In the genomic region with DNA sequence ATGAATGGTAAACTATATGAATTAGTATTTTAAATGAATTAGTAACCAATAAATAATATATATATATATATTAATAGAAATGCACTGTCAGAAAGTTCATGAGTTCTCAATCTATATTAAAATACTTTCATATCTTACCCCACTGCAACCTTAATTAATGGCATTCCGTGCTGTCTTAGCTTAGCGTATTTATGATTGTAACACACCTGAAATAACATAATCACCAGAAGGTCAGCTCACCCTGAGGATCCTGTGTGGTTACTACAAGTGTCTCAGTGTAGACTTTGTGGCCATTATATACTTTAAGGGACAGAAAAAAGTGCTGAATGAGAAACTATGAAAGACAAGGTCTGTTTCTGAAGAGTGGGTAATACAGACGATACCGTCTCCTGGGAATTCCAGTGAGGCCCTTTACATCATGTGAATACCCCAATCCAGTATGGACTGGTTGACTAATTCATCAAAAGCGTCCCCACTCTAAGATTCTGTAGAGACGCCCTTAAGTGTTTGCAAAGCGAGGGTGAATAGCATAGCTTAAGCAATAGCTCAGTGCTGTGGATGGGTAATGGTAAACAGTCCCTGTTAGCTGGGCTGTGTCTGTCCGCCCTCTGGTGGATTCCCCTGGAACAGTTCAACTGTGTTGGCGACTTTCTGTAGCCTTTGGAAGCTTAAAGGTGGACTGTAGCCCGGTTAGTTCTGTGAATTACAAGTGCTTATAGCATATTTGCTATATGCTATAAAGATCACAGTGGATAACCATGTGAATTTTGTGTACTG, we compare ENCODE assay signal across 8 mouse cellular contexts.
DNase-seq lines count a peak whose midpoint lies in the region; ATAC-seq and TF ChIP-seq lines count a peak whose summit lies in the region.

No protein-coding gene starts in this region.

- no peak overlapping the region for H3K4me2 ChIP-seq in forebrain, embryonic 14.5 days (ENCODE audit: low read length)
- H3K4me2 ChIP-seq in liver, embryonic 14.5 days (ENCODE audit: low read depth), result no peak overlapping the region
- H3K4me2 ChIP-seq in neural tube, embryonic 12.5 days (replicated peaks), result no peak overlapping the region
- H3K4me2 ChIP-seq in stomach, postnatal 0 days (replicated peaks; ENCODE audit: low read depth), result no peak overlapping the region

- peak; percentile 90 for ATAC-seq in cerebellum, adult (ENCODE audit: insufficient number of reproducible peaks, low FRiP score, low TSS enrichment)
- ATAC-seq in forebrain, embryonic 14.5 days, result peak; percentile 93
- peak; percentile 60 for ATAC-seq in liver, embryonic 14.5 days (ENCODE audit: insufficient read depth)
- ATAC-seq in neural tube, embryonic 12.5 days (ENCODE audit: low FRiP score, low read depth), result peak; percentile 96
- ATAC-seq in stomach, postnatal 0 days (ENCODE audit: low FRiP score, low TSS enrichment), result peak; percentile 90

- H3K9ac ChIP-seq in ES-Bruce4 (ENCODE audit: low read depth, poor library complexity, severe bottlenecking), result no peak overlapping the region
- no peak overlapping the region for H3K9ac ChIP-seq in forebrain, embryonic 14.5 days (ENCODE audit: low read length)
- H3K9ac ChIP-seq in liver, embryonic 14.5 days (replicated peaks), result no peak overlapping the region
- H3K9ac ChIP-seq in neural tube, embryonic 12.5 days, result no peak overlapping the region
- H3K9ac ChIP-seq in stomach, postnatal 0 days (ENCODE audit: low read length), result no peak overlapping the region

- H3K4me3 ChIP-seq in ES-Bruce4 (ENCODE audit: low read depth, low read length), result no peak overlapping the region
- H3K4me3 ChIP-seq in forebrain, embryonic 14.5 days (ENCODE audit: low read depth, low read length), result no peak overlapping the region
- H3K4me3 ChIP-seq in liver, embryonic 14.5 days (ENCODE audit: insufficient read depth in 1 of 2, low read depth in 2 of 2, low read length in 2 of 2), result no peak overlapping the region
- H3K4me3 ChIP-seq in neural tube, embryonic 12.5 days, result no peak overlapping the region
- H3K4me3 ChIP-seq in stomach, postnatal 0 days (ENCODE audit: low read depth, low read length), result no peak overlapping the region

- peak; percentile 74 for TF ChIP-seq CTCF in ES-Bruce4 (IDR thresholded peaks at IDR 0.05; ENCODE audit: low read depth, low read length)
- peak; percentile 80 for TF ChIP-seq CTCF in liver, embryonic 14.5 days (IDR thresholded peaks at IDR 0.05; ENCODE audit: low read depth)
- TF ChIP-seq CTCF in stomach, postnatal 0 days (IDR thresholded peaks at IDR 0.05; ENCODE audit: low read depth), result peak; percentile 98

- TF ChIP-seq POLR2A in ES-Bruce4 (IDR thresholded peaks at IDR 0.05; ENCODE audit: insufficient read depth, low read length), result no peak

- intact Hi-C loops in heart, postnatal 25 days (cut with DNase I), result loop anchor here (1.0 to 5.0 kb wide), 3 partner anchors 135 to 321 kb away; no protein-coding TSS in a partner anchor

- no peaks in the 10 kb centered on the region for H3K27me3 ChIP-seq in ES-Bruce4 (ENCODE audit: control insufficient read depth, insufficient read depth, low read length, poor library complexity, severe bottlenecking)
- no peaks in the 10 kb centered on the region for H3K27me3 ChIP-seq in forebrain, embryonic 14.5 days (replicated peaks; ENCODE audit: control insufficient read depth, insufficient read depth, low read length)
- no peaks in the 10 kb centered on the region for H3K27me3 ChIP-seq in liver, embryonic 14.5 days (ENCODE audit: control insufficient read depth, insufficient read depth, low read length)
- no peaks in the 10 kb centered on the region for H3K27me3 ChIP-seq in neural tube, embryonic 12.5 days (replicated peaks)
- no peaks in the 10 kb centered on the region for H3K27me3 ChIP-seq in stomach, postnatal 0 days (ENCODE audit: control insufficient read depth, insufficient read depth, low read length)

- peak; percentile 86 for DNase-seq in forebrain, embryonic 14.5 days (ENCODE audit: low spot score)
- DNase-seq in heart, postnatal 25 days (ENCODE audit: low spot score), result peak; percentile 43
- peak; percentile 86 to 89 for DNase-seq in kidney, postnatal 4 days
- DNase-seq in liver, embryonic 14.5 days (ENCODE audit: low read depth in 3 of 3, low spot score in 3 of 3), result peak in 2 of 3 experiments; percentile 16 to 31
- peak; percentile 84 for DNase-seq in stomach, postnatal 0 days (ENCODE audit: low spot score)

- 0 out of 2 replicates have a peak, but pooled peaks have one; percentile 14 for TF ChIP-seq EP300 in ES-Bruce4 (IDR thresholded peaks at IDR 0.05; ENCODE audit: insufficient read depth, low read depth, low read length)
- no peak for TF ChIP-seq EP300 in liver, embryonic 14.5 days (IDR thresholded peaks at IDR 0.05; ENCODE audit: low read depth)
- TF ChIP-seq EP300 in stomach, postnatal 0 days (optimal IDR thresholded peaks at IDR 0.05), result no peak

- peaks cover 2% of the 10 kb centered on the region for H3K4me1 ChIP-seq in ES-Bruce4 (ENCODE audit: control insufficient read depth, insufficient read depth, low read length)
- H3K4me1 ChIP-seq in forebrain, embryonic 14.5 days (ENCODE audit: control insufficient read depth, insufficient read depth, low read length), result no peaks in the 10 kb centered on the region
- H3K4me1 ChIP-seq in liver, embryonic 14.5 days (replicated peaks; ENCODE audit: control insufficient read depth in 2 of 2, insufficient read depth in 2 of 2, low read length in 1 of 2), result no peaks in the 10 kb centered on the region
- no peaks in the 10 kb centered on the region for H3K4me1 ChIP-seq in neural tube, embryonic 12.5 days
- H3K4me1 ChIP-seq in stomach, postnatal 0 days (replicated peaks; ENCODE audit: control insufficient read depth, insufficient read depth), result no peaks in the 10 kb centered on the region

- H3K27ac ChIP-seq in ES-Bruce4 (ENCODE audit: insufficient read depth, low read length), result no peak overlapping the region
- no peak overlapping the region for H3K27ac ChIP-seq in forebrain, embryonic 14.5 days (ENCODE audit: low read depth, low read length)
- H3K27ac ChIP-seq in liver, embryonic 14.5 days, result no peak overlapping the region
- H3K27ac ChIP-seq in neural tube, embryonic 12.5 days, result no peak overlapping the region
- H3K27ac ChIP-seq in stomach, postnatal 0 days (replicated peaks), result no peak overlapping the region

- H3K36me3 ChIP-seq in ES-Bruce4 (ENCODE audit: control insufficient read depth, insufficient read depth, low read length, poor library complexity, severe bottlenecking), result peaks cover 2% of the 10 kb centered on the region; the same call in 1 of the 2 replicates
- H3K36me3 ChIP-seq in forebrain, embryonic 14.5 days (ENCODE audit: control insufficient read depth, insufficient read depth, low read length), result peaks cover 3% of the 10 kb centered on the region; the same call in 1 of the 2 replicates
- H3K36me3 ChIP-seq in liver, embryonic 14.5 days (replicated peaks; ENCODE audit: control insufficient read depth, insufficient read depth, low read depth), result no peaks in the 10 kb centered on the region
- peaks cover 8% of the 10 kb centered on the region; the same call in 1 of the 2 replicates for H3K36me3 ChIP-seq in neural tube, embryonic 12.5 days
- H3K36me3 ChIP-seq in stomach, postnatal 0 days (ENCODE audit: control insufficient read depth, insufficient read depth, low read length), result peaks cover 20% of the 10 kb centered on the region; the same call in 1 of the 2 replicates

- WGBS in forebrain, embryonic 14.5 days, result 42% methylated on average over 10 of the region's 10 CpGs
- WGBS in liver, embryonic 14.5 days (ENCODE audit: insufficient replicate concordance), result 47% methylated on average over 10 of the region's 10 CpGs
- 52% methylated on average over 10 of the region's 10 CpGs for WGBS in neural tube, embryonic 12.5 days
- WGBS in stomach, postnatal 0 days, result 32% methylated on average over 10 of the region's 10 CpGs

- H3K9me3 ChIP-seq in ES-Bruce4 (replicated peaks; ENCODE audit: control insufficient read depth, insufficient read depth, low read length, poor library complexity, severe bottlenecking), result no peaks in the 10 kb centered on the region
- no peaks in the 10 kb centered on the region for H3K9me3 ChIP-seq in forebrain, embryonic 14.5 days (replicated peaks; ENCODE audit: control insufficient read depth, low read length)
- no peaks in the 10 kb centered on the region for H3K9me3 ChIP-seq in liver, embryonic 14.5 days (ENCODE audit: control insufficient read depth, low read length)
- no peaks in the 10 kb centered on the region for H3K9me3 ChIP-seq in neural tube, embryonic 12.5 days
- H3K9me3 ChIP-seq in stomach, postnatal 0 days (ENCODE audit: control insufficient read depth, low read length), result no peaks in the 10 kb centered on the region

Comparison
In these comparisons a context has a peak if more than half of its experiments do, and no peak if none do; other contexts are left out.
1. DNase-seq: peak in every context shown above with its lines; median percentile 88 in kidney, postnatal 4 days; 86 in forebrain, embryonic 14.5 days; 84 in stomach, postnatal 0 days; 43 in heart, postnatal 25 days; 24 in liver, embryonic 14.5 days.